Mouse (Mus musculus) thymus, adult 2 months (tissue): ENCODE data around the gene Tnfaip3.

Experiments
- CTCF ChIP-seq: fragments of 200-500 bp; IDR thresholded peaks from 2 replicates; pipeline ENCODE4 v1.5.1; 2012; ENCODE audit warnings: mild to moderate bottlenecking, control low read depth, low read length, moderate library complexity, borderline replicate concordance; ENCODE audit not compliant: control insufficient read depth, poor library complexity, insufficient read depth; ENCODE audit errors: extremely low read depth
- POLR2A ChIP-seq: fragments of 200-500 bp; IDR thresholded peaks from 2 replicates; pipeline ENCODE4 v1.6.1; 2012; ENCODE audit warnings: mild to moderate bottlenecking, low read length, control low read depth, moderate library complexity; ENCODE audit not compliant: control insufficient read depth, poor library complexity, insufficient read depth; ENCODE audit errors: extremely low read depth

- TF ChIP-seq CTCF, result no peak
- TF ChIP-seq POLR2A, result no peak
Measured at GRCm38 (mm10) chr10:19034764-19035163, 19.3 kb upstream of the Tnfaip3 start.
